Comparison of ENCODE assay signal across 13 mouse cellular contexts in genomic region chr10:84088799-84089778, GRCm38 (mm10).
DNase-seq lines count a peak whose midpoint lies in the region; TF ChIP-seq lines count a peak whose summit lies in the region.
"Had no signal": no experiment of that assay in that cellular context is flagged by ENCODE, and none has a peak within 500 bp of the region (broad histone marks: within the 10 kb centered on the region; RNA-seq: fewer than 3 reads in every experiment).

No protein-coding gene starts in this region.

- peak; percentile 20 for DNase-seq in layer of hippocampus, adult 11-12 months (ENCODE audit: low spot score)
- no peak for DNase-seq in layer of hippocampus, postnatal 25 days (ENCODE audit: extremely low spot score in 1 of 2, low spot score in 1 of 2)
- DNase-seq in cerebellum, adult 18-20 months = peak; percentile 16 to 20
- peak in 1 of 2 experiments; percentile 31 for DNase-seq in left cerebral cortex, adult 2 months (ENCODE audit: extremely low spot score in 1 of 2, low spot score in 2 of 2)
- DNase-seq in right cerebral cortex, postnatal 10 days (ENCODE audit: low spot score in 2 of 2) = peak; percentile 31 to 39
- no peak for DNase-seq in urinary bladder, postnatal 36 days (ENCODE audit: low spot score in 2 of 2)
- DNase-seq in B cell, adult 2 months = no peak
- DNase-seq: adrenal gland, adult 2 months; kidney, postnatal 4 days had no signal

- intact Hi-C loops in left cerebral cortex, adult 2 months (cut with DNase I) = loop anchor here (1.0 to 2.0 kb wide), 4 partner anchors 26 to 269 kb away; no protein-coding TSS in a partner anchor

- no peak for TF ChIP-seq CTCF in left cerebral cortex, adult 2 months (IDR thresholded peaks at IDR 0.05)

- no peak overlapping the region for H3K4me3 ChIP-seq in left cerebral cortex, adult 2 months
- H3K4me3 ChIP-seq: embryonic facial prominence, embryonic 13.5 days; forebrain, embryonic 13.5 days; heart, embryonic 15.5 days; hindbrain, embryonic 12.5 days had no signal

- H3K27ac ChIP-seq in left cerebral cortex, adult 2 months = peak overlapping the region; percentile 76
- H3K27ac ChIP-seq: embryonic facial prominence, embryonic 13.5 days; forebrain, embryonic 13.5 days; heart, embryonic 15.5 days; hindbrain, embryonic 12.5 days had no signal

Comparison
In these comparisons a context has a peak if more than half of its experiments do, and no peak if none do; other contexts are left out.
1. DNase-seq: peak in layer of hippocampus, adult 11-12 months (single experiment), cerebellum, adult 18-20 months (2 of 2) and right cerebral cortex, postnatal 10 days (2 of 2); none in layer of hippocampus, postnatal 25 days (0 of 2), urinary bladder, postnatal 36 days (0 of 2) and B cell, adult 2 months (0 of 2).